Mouse (Mus musculus) intestine, embryonic 14.5 days (tissue): Measurements from ENCODE around the gene Numbl. TPM values are rescaled to one million over a fixed set of nuclear protein-coding genes. Genes with fewer than 3 reads are reported as not detected.

Experiments
- ATAC-seq: fragments of 200-750 bp; cut with Nextera tagmentation; replicated peaks from 2 replicates; pipeline ENCODE4 v1.8.0; 2017; ENCODE audit warnings: low read depth, moderate number of reproducible peaks, moderate TSS enrichment, moderate library complexity; ENCODE audit not compliant: low FRiP score, low TSS enrichment
- DNase-seq: peaks from one replicate; pipeline ENCODE4 v3.0.0-alpha.2; 2018; ENCODE audit warnings: low spot score
- H3K27ac ChIP-seq: fragments of 300-500 bp; sonication (generic); 2 replicates; pipeline ENCODE4 v1.5.1; 2014; ENCODE audit warnings: low read depth, mild to moderate bottlenecking, control low read depth
- H3K27me3 ChIP-seq: fragments of 300-500 bp; sonication (generic); replicated peaks from 2 replicates; pipeline ENCODE4 v1.6.1; 2014; ENCODE audit warnings: low read length, control low read depth; ENCODE audit not compliant: control insufficient read depth, insufficient read depth
- H3K36me3 ChIP-seq: fragments of 300-500 bp; sonication (generic); 2 replicates; pipeline ENCODE4 v1.6.1; 2014; ENCODE audit warnings: low read length, control low read depth; ENCODE audit not compliant: control insufficient read depth, insufficient read depth
- H3K4me1 ChIP-seq: fragments of 300-500 bp; sonication (generic); replicated peaks from 2 replicates; pipeline ENCODE4 v1.6.1; 2014; ENCODE audit warnings: low read length, control low read depth, mixed read lengths; ENCODE audit not compliant: control insufficient read depth, insufficient read depth
- H3K4me2 ChIP-seq: fragments of 300-500 bp; sonication (generic); 2 replicates; pipeline ENCODE4 v1.6.1; 2014; ENCODE audit warnings: low read length
- H3K4me3 ChIP-seq: fragments of 300-500 bp; sonication (generic); 2 replicates; pipeline ENCODE4 v1.5.1; 2014; ENCODE audit warnings: low read depth, low read length, control low read depth, mixed read lengths
- H3K9ac ChIP-seq: fragments of 300-500 bp; sonication (generic); 2 replicates; pipeline ENCODE4 v1.6.1; 2014; ENCODE audit warnings: mild to moderate bottlenecking, low read length
- H3K9me3 ChIP-seq: fragments of 300-500 bp; sonication (generic); 2 replicates; pipeline ENCODE4 v1.6.1; 2016; ENCODE audit warnings: low read length, control low read depth; ENCODE audit not compliant: control insufficient read depth
- whole genome bisulfite sequencing: fragments of 180-500 bp; shearing (Covaris S2); extraction: QIAGEN DNeasy Blood & Tissue Kit; methylation state at CpG from one replicate; pipeline ENCODE4 v1.1.7; 2014; 5-methylcytosine and 5-hydroxymethylcytosine counted together
- polyA plus RNA-seq: library from polyadenylated mRNA; unstranded; fragments of >200 nt; fragmentation: Nextera tagmentation; extraction: Ambion mirVana; gene quantifications from 2 replicates; pipeline ENCODE4 v1.2.1, GENCODE M21; 2014

Numbl gene
- polyA plus RNA-seq, 1 experiment from 2014 or later: 11.0 TPM

DNA sequence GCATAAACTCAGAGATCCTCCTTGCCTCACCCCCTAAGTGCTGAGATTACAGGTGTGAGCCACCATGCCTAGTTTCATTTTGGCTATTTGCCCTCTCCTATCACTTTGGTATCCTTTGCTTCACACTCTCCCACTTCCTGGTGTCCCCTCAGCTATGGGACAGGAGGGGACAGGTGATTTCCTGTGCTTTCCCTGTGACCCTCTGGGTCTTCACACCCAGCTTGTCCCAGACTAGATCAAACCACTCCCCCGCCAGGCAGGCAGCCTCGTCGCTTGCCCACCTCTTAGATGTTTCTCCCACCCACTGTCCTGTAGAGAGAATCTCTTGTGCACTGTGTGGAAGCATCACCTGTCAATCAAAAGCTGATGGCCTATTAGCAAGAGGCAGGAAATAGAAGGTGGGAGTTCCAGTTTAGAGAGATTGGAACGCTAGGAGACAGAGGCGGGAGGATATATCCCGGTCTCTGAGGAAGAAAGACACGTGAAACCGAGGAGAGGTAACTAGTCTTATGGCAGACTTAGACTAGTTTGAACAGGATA lies 52.8 kb downstream of the Numbl start:
- DNase-seq (no peak), ATAC-seq (no peak)
- H3K4me1 ChIP-seq: peaks cover 8% of the 10 kb centered on the region; the same call in 1 of the 2 replicates
- no peak overlapping the region for H3K4me2 ChIP-seq
- peaks cover 8% of the 10 kb centered on the region; the same call in 1 of the 2 replicates for H3K9me3 ChIP-seq
- 59% methylated on average over 8 of the region's 8 CpGs for WGBS
- H3K9ac ChIP-seq: no peak overlapping the region
- peaks cover 34% of the 10 kb centered on the region for H3K36me3 ChIP-seq
- H3K4me3 ChIP-seq: no peak overlapping the region
- no peaks in the 10 kb centered on the region for H3K27me3 ChIP-seq
- H3K27ac ChIP-seq: no peak overlapping the region

- Histone ChIP-seq H3K4me2 (no peak overlapping the region), H3K36me3 (peaks cover 27% of the 10 kb centered on the region), H3K4me1 (peaks cover 8% of the 10 kb centered on the region; the same call in 1 of the 2 replicates), H3K9ac (no peak overlapping the region), H3K9me3 (peaks cover 8% of the 10 kb centered on the region; the same call in 1 of the 2 replicates), H3K4me3 (no peak overlapping the region), H3K27ac (no peak overlapping the region), H3K27me3 (no peaks in the 10 kb centered on the region)
- DNase-seq: no peak
- no peak for ATAC-seq
- WGBS: 91% methylated on average over 12 of the region's 12 CpGs
Observed at GRCm38 (mm10) chr7:27311651-27312284, 53.5 kb downstream of the Numbl start.

- no peak overlapping the region for H3K4me3 ChIP-seq
- DNase-seq: no peak
- peaks cover 42% of the 10 kb centered on the region for H3K36me3 ChIP-seq
- peaks cover 8% of the 10 kb centered on the region; the same call in 1 of the 2 replicates for H3K9me3 ChIP-seq
- H3K4me1 ChIP-seq: 0 out of 2 replicates have a peak, but pooled peaks cover 4% of the 10 kb centered on the region
- H3K27ac ChIP-seq: no peak overlapping the region
- no peak overlapping the region for H3K4me2 ChIP-seq
- no peaks in the 10 kb centered on the region for H3K27me3 ChIP-seq
- 91% methylated on average over 3 of the region's 3 CpGs for WGBS
- no peak for ATAC-seq
- H3K9ac ChIP-seq: no peak overlapping the region
Observed at GRCm38 (mm10) chr7:27314393-27314792, 56.2 kb downstream of the Numbl start.

- Histone ChIP-seq H3K4me3 (no peak overlapping the region), H3K36me3 (peaks cover 46% of the 10 kb centered on the region), H3K9ac (no peak overlapping the region), H3K9me3 (peaks cover 8% of the 10 kb centered on the region; the same call in 1 of the 2 replicates), H3K27ac (no peak overlapping the region), H3K27me3 (no peaks in the 10 kb centered on the region), H3K4me1 (no peaks in the 10 kb centered on the region), H3K4me2 (no peak overlapping the region)
- 52% methylated on average over 7 of the region's 7 CpGs for WGBS
- DNase-seq: no peak
- ATAC-seq: no peak
Observed at GRCm38 (mm10) chr7:27315958-27316357, 57.7 kb downstream of the Numbl start.

- Histone ChIP-seq H3K9ac (no peak overlapping the region), H3K27ac (no peak overlapping the region), H3K9me3 (peaks cover 4% of the 10 kb centered on the region; the same call in 1 of the 2 replicates), H3K4me1 (no peaks in the 10 kb centered on the region), H3K4me2 (no peak overlapping the region), H3K4me3 (no peak overlapping the region), H3K27me3 (no peaks in the 10 kb centered on the region), H3K36me3 (peaks cover 61% of the 10 kb centered on the region)
- WGBS: 91% methylated on average over 22 of the region's 22 CpGs
- no peak for DNase-seq
- ATAC-seq: no peak
Observed at GRCm38 (mm10) chr7:27319411-27319810, 61.2 kb downstream of the Numbl start.

DNA sequence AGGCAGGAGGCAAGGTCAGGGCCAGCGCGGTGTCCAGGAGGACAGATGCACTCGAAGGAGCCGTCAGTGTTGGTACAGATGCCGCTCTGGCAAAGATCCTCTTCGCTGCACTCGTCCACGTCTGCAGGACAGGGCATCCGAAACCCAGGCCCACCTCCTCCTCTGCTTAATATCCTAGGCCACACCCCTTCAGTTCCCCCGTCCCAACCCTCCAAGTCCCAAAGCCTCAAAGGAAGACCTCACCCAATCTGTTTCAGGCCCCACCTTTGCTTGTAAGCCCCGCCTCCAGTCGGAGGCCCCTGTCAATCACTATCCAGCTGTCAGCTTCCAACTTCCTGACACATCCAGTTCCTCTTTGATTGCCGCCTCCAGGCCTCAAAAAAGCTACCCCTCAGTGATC lies 64.1 kb downstream of the Numbl start:
- no peak for ATAC-seq
- H3K4me2 ChIP-seq: no peak overlapping the region

GRCm38 (mm10) chr7:27323001-27323400 lies 64.8 kb downstream of the Numbl start:
- H3K9me3 ChIP-seq: no peaks in the 10 kb centered on the region
- H3K9ac ChIP-seq: no peak overlapping the region
- DNase-seq (no peak), ATAC-seq (no peak)
- peaks cover 23% of the 10 kb centered on the region for H3K27me3 ChIP-seq
- 92% methylated on average over 5 of the region's 5 CpGs for WGBS
- peaks cover 64% of the 10 kb centered on the region for H3K36me3 ChIP-seq
- no peak overlapping the region for H3K27ac ChIP-seq
- H3K4me3 ChIP-seq: no peak overlapping the region
- no peak overlapping the region for H3K4me2 ChIP-seq
- H3K4me1 ChIP-seq: 0 out of 2 replicates have a peak, but pooled peaks cover 5% of the 10 kb centered on the region

More for the DNA sequence above, 64.1 kb downstream of the Numbl start:
- H3K27me3 ChIP-seq: peaks cover 17% of the 10 kb centered on the region
- H3K4me3 ChIP-seq: no peak overlapping the region
- H3K27ac ChIP-seq: no peak overlapping the region
- H3K9me3 ChIP-seq: no peaks in the 10 kb centered on the region
- H3K4me1 ChIP-seq: 0 out of 2 replicates have a peak, but pooled peaks cover 5% of the 10 kb centered on the region
- no peak for DNase-seq
- 25% methylated on average over 13 of the region's 13 CpGs for WGBS
- H3K9ac ChIP-seq: no peak overlapping the region
- H3K36me3 ChIP-seq: peaks cover 63% of the 10 kb centered on the region

GRCm38 (mm10) chr7:27324161-27324560 lies 65.9 kb downstream of the Numbl start:
- WGBS: 96% methylated on average over 11 of the region's 11 CpGs

More at GRCm38 (mm10) chr7:27324161-27324560, 65.9 kb downstream of the Numbl start:
- no peak overlapping the region for H3K9ac ChIP-seq
- peaks cover 5% of the 10 kb centered on the region; the same call in 1 of the 2 replicates for H3K4me1 ChIP-seq
- no peak overlapping the region for H3K27ac ChIP-seq
- no peak overlapping the region for H3K4me2 ChIP-seq
- no peaks in the 10 kb centered on the region for H3K9me3 ChIP-seq
- DNase-seq (no peak), ATAC-seq (no peak)
- H3K4me3 ChIP-seq: no peak overlapping the region
- H3K36me3 ChIP-seq: peaks cover 55% of the 10 kb centered on the region
- peaks cover 31% of the 10 kb centered on the region for H3K27me3 ChIP-seq
